Mouse (Mus musculus): ENCODE results near the gene Smarca4.
"Not testable (repeated sequence)": the region's sequence is repeated elsewhere in the genome, so short reads cannot be mapped to it uniquely, and the experiment has no call there.

Gene Smarca4

DNA sequence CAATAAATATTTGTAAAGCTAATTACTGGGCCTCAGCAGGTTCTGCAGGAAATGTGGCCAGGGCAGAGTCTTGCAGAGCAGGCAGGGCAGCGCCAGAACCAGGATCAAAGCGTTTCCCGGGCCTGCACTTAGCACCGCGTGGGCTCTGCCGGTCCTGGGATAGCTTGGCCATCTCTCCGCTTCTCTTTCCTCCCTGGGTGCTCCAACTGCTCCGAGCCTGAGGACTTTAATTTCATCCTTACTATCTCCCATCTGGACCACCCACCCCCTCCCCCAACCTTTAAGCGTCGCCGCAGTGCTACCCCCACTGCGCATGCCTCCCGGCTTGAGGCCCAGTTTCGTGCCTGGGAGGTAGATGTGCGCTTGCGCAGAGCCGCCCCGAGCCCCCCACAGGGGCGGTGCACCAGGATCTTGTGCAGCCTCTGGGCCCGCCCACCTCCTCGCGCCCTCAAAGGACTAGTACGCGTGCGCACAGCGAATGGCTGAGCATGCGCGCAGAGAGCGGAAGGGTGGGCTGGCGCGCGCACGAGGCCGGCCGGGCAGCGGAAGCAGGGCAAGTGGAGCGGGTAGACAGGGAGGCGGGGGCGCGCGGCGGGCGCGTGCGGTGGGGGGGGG lies at the start of gene Smarca4:
Gene Smarca4 (plus strand): TSS at position 553 of the 615 bp plus-strand sequence.
- peak; percentile 99 for DNase-seq

DNA sequence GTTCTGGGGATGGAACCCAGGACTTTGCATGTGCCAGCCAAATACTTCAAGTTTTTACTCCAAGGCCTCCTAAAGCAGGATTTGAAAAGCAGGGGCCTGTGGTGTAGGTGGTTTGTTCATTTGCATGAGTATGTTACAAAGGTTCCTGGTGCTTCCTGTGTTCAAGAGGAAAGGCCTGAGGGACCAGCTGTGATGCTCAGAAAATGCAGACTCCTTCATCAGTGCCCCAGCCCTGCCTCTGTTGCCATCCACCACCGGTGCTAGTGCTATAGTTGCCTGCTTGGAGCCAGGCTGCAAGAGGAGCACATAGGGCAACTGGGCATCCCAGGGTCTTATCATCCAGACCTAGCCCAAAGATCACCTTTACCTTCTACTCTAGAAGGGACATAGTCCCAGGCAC lies 49.4 kb upstream of the Smarca4 start:
- no peak for DNase-seq

DNA sequence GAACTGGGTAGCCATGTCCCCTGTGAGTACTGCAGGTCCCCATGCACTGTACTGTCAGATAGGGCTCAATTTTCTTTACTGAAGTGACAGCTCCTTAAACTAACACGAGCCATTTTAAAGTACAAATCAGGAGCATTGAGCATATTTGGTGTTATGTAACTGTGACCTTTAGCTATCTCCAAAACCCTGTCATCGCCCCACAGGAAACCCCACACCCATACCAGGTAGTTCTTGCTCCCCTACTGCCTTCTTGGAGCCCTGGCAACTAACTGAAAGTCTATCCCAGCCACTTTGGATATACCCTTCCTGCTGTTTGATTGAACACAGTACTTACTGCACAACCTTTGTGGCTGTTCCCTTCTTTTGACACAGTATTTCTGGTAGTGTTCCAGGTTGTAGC lies 48.9 kb upstream of the Smarca4 start:
- DNase-seq = no peak

DNA sequence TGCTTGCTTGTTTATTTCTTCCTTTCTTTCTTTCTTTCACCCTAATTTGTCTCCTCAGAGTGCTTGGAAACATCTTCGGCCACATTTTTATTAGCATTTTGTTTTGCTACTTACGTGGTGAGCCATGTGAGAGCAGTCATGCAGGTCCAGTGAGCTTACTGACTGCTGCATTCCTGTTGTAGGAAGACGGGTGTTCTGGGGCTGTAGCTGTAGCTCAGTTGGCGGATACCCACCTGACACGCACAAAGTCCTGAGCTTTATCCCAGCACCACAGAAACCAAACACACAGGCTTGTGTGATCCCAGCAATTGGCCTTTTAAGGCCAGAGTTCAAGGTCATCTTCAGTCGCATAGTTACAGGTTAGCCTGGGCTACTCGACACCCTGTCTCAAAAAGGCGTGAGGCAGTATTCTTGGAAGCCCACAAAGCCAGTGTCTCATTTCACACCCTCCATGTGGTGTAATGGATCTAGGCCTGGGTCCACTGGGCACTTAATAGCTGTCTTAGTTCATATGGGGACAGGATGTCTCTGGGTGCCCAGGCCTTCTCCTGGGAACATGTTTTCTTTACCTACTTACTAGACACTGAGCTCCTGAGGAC lies 47.2 kb upstream of the Smarca4 start:
- DNase-seq = no peak

DNA sequence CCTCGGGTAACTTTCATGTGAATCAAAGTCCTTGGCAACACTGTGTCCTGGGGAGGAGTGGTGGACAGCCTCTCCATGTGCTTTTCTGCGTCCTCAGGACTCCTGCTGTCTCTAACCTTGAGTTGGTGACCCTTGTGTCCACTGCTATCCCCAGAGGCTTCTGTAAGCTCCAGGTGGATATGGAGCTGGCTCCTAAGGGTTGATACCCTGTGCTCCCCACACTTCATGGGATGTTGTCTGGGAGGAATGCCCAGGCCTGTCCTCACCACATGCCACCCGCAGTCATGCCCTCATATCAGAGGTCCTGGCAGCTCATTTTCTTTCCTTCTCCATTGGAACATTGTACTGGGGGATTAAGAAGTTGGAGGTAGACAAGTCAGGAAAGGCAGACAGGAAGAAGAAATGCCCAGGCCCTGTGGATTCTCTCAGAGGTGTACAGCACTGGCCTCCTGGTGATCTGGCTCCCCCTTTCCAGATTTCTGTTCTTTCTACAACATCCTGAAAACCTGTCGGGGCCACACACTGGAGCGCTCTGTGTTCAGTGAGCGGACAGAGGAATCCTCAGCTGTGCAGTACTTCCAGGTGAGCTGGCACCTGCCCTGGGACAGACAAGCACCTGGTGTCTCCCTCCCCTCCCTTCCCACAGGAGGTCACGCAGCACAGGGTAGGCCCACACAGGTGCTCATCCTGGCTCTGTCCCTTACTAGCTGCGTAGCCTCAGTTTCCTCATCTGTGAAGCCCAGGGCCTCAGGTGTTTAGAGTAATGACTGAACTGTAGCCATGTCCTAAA lies 41.8 kb upstream of the Smarca4 start:
- no peak for DNase-seq

DNA sequence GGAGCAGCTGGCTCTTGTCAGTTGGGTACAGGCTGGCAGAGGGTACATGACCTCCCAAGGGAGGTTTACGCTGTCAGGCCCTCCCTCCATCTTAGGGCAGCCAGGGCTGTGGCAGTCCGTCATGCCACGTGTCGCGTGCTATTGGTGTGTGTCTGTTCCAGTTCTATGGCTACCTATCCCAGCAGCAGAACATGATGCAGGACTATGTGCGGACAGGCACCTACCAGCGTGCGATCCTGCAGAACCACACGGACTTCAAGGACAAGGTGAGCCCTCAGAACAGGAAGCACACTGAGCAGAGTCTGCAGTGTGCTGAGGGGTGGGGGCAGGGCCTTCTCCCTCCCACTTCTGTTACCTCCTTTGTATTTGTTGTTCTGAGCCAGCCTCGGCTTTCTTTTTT lies 40.7 kb upstream of the Smarca4 start:
- DNase-seq = no peak

DNA sequence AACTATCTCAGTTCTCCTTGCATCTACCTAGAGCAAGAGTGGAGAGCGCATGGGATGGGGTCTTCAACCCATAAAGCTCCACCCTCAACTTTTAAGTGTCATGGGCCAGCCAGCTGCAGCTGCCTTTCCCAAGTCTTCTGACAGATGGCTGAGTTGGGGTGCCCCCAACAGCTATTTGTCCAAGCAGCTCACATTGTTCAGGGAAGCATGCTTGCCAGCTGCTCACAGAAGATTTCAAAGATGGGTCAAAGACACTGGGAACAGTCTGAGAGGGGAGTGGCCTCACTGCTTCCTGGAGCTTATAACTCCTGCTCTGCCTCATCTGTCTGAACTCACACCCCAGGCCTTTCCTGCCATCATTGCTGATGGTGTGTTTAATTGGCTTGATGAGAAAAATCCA lies 39.7 kb upstream of the Smarca4 start:
- DNase-seq = no peak

DNA sequence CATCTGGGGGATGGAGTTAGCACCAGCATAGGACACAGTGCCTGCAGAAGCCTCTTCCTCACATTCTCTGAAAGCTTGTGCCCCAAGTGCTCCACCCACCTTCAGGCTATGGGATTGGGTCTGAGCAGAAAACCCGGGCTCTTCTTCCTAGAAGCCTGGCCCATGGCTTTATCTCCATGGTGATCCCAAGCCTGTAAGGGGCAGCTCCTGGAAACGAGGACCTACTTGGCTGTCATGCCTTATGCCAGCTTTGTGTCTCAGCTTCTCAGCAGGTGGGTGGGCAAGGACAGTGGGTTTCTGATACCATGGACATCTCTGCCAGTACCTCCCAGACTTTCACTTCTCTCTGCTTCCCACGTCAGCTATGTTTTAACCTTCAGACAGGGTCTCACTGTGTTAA lies 37.7 kb upstream of the Smarca4 start:
- DNase-seq = no peak

DNA sequence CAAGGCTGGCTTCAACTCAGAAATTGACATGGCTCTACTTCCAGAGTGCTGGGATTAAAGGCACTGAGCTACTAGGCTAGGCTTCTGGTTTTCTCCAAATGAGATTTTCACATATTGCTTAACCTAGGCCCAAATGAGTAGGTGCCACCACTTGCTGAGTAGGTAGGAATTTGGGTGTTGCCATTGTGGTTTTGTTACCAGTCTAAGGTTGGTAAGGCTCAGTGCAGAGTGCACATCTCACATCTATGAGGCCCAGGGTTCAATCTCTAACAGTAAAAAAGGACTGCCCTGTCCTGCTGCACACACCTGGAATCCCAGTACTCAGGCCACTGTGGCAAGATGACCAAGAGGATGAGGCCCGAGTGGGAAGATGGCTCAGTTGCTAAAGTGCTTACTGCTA lies 30.6 kb upstream of the Smarca4 start:
- no peak for DNase-seq

DNA sequence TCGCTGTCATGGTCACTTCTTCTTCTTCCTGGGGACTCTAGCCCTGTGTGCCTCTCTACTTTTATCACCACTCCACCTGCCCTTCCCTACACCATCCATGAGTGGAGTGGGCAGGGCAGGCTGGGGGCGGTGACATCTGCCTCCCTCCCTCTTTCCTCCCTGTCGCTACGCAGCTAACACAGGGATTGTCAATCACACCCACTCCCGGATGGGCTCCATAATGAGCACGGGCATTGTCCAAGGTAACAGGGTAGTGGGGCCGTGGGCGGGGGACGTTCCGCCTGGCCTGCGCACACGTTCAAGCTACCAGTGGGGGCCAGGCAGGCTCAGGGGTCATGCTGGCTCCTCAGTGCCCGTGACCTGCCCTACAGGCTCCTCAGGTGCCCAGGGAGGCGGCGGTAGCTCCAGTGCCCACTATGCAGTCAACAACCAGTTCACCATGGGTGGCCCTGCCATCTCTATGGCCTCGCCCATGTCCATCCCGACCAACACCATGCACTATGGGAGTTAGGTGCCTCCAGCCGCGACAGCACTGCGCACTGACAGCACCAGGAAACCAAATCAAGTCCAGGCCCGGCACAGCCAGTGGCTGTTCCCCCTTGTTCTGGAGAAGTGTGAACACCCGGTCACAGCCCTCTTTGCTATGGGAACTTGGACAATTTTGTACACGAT lies 28.2 kb upstream of the Smarca4 start:
- DNase-seq = no peak

DNA sequence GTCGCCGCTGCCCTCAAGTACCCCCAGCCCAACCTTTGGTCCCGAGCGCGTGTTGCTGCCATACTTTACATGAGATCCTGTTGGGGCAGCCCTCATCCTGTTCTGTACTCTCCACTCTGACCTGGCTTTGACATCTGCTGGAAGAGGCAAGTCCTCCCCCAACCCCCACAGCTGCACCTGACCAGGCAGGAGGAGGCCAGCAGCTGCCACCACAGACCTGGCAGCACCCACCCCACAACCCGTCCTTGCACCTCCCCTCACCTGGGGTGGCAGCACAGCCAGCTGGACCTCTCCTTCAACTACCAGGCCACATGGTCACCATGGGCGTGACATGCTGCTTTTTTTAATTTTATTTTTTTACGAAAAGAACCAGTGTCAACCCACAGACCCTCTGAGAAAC lies 27.6 kb upstream of the Smarca4 start:
- DNase-seq = no peak

DNA sequence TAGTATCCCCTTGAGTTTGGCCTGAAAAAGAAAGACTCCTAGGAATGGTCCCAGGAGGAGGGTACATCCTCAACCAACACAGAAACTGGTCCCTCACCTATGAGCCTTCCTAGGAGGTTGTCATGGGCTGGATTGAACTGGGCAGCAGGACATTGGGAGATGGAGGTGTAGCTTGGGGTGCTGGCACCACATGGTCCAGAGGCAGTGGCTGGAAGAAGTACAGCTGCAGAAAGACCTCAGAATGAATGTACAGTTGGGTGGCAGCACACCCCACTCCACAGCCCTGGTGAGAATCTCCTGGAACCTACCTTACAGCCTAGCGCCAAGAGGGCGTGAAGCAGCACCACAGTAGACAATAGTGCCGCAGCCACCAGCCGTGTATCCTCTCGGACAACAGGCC lies 26.4 kb upstream of the Smarca4 start:
- DNase-seq = no peak

DNA sequence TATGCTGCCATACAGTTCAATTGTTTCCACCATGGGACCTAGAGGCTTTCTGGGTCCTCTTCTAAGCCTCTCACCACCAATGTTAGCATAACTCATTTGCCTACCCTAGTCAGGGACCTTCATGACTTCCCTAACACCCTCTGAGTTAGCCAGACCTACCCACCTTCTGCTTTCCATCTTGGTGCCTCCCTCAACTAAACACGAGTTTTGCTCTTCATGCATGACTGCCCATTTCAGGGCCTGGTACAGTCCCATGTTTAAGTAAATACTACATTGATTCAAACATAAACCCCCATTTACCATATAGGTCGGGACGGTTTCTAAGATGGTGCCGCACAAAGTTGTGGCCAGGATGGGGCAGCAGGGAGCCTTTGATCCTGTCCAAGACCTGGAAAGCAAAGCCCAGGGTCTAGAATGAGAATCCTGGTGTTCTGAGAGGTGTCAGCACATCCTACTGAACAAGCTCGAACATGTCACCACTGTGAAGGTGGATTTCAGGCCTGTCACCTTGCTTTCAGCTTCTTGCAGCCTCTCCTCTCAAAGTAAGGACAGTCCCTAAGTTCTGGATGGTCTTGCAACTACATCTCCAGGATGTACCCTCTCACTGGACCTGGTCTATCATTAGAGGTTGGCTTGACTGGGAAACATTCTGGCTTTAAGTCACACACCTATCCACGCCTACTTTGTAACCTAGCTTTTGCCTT lies 24.7 kb upstream of the Smarca4 start:
- DNase-seq = no peak

DNA sequence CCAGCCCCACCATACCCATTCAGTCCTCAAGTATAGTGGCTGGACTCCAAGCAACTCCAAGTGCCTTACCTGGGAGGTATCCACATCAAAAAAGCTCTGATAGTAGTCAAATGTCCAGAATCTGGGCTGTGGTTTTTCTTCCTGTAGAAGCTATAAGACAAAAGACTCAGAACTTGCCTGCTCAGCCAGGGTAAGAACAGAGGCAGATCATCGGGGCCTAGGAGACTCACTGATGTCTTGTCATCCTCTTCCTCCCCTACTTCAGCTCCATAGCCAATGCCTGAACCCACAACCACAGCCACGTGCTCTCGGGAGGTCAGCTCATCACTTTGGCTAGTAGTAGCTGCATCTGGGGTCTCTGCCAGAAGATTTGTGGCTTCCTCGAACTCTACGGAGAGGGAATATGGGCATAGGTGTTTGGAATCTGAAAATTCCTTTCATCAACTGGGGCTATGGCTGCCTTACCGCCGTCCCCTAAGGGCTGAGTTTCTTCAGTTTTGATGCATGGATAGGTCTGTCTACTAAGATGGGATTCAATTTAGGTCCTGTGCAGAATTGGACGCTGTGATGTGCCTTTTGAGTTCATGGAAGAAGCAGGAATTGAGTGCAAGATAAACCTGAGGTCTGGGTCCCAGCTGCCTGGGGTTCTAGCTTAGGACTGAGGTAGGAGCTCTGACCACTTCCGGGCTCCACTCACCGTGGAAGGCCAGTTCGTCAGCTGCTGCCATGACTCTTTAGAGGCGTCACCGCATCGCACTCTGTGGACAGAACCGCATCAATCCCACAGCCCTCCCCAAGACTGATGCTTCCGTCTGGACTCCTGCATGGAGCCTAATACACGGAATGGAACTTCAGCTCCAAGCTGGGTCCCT lies 23.9 kb upstream of the Smarca4 start:
- DNase-seq = no peak

DNA sequence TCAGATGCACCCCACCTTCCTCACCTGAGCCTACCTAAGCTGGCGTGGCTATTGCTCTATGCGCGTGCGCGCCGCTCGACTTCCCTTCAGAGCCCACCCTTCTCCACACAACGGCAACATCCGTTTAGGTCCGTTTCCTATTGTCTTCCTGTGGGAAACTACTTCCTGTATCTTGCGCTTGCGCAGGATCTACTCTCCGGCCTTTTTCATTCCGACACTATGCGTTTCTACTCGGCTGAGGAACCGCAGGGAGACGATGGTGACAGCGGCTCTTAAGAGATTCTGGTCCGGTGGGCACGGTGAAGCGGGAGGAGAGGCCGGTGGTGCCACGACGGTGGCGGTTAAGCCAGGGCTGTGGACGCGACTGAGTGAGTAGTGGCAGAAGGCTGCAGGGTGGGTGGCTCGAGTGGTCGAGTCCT lies 23.3 kb upstream of the Smarca4 start, which contains the start of the genes Timm29 and Yipf2:
Gene Timm29 (plus strand): TSS at position 20 of the 419 bp plus-strand sequence.
Gene Yipf2 (minus strand): TSS at position 126 of the 419 bp plus-strand sequence.
- peak; percentile 91 to 94 for DNase-seq

DNA sequence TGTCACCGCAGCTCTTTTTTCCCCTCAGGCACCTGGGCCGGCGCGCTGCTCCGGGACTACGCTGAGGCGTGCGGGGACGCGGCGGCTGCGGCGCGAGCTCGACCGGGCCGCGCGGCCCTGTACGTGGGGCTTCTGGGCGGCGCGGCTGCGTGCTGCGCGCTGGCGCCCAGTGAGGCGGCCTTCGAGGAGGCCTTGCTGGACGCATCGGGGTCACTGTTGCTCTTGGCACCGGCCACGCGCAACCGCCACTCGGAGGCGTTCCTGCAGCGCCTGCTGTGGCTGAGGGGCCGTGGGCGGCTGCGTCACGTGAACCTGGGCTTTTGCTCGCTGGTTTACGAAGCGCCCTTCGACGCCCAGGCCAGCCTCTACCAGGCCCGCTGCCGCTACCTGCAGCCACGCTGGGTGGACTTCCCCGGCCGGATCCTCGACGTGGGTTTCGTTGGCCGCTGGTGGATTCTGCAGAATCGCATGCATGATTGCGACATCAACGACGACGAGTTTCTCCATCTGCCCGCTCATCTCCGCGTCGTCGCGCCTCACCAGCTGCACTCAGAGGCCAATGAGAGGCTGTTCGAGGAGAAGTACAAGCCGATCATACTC lies 22.7 kb upstream of the Smarca4 start:
- peak; percentile 48 for DNase-seq

DNA sequence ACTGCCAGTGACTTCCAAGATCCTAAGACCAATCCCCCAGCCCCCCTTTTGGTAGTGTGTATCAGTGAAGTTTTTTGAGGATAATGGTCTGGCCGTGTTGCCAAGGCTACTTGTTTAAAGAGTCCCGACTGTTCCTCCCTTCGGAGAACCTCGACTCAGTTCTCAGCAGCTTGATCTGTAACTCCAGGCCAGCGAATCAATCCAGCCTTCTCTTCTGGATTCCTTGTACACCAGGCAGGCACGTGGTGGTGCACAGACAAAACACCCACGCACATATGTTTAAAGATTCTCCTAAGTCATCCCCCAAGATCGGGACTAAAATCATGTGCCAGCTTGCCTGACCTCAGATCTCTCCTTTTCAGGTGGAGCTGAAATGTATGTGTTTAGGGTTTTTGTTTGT lies 21.6 kb upstream of the Smarca4 start:
- not testable (repeated sequence) for DNase-seq

DNA sequence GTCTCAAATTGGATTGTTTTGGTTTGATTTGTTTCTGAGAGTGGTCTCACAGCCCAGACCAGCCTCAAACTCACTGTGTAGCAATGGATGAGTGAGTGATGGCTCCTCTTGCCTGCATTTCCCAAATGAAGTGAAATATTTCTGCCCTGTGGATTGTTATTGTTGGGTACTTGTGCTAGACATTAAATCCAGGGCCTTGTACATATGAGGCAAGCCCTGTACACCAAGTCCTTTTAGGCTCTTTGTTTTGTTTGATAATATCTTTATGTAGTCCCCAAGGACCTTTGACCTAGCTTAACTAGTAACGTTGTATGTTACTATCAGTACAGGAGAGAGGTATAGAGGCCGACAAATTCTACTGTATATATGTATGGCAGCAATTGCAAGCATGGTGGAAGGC lies 21.1 kb upstream of the Smarca4 start:
- DNase-seq = no peak

DNA sequence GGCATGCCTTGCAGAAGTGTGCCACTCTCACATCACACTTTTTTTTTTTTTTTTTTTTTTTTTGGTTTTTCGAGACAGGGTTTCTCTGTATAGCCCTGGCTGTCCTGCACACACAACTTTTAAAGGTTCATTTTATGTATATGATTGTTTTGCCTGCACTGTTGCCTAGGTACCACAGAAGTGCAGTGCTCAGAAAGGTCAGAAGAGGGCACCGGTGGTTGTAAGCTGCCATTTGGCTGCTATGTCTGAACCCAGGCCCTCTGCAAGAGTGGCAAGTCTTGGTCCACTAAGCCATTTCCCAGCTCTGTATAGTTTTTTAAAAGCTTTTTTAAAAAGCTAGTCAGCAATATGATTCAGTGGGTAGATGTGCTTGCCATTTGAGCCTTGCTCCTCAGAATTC lies 17.8 kb upstream of the Smarca4 start:
- DNase-seq = peak in 1 of 2 experiments; percentile 21

DNA sequence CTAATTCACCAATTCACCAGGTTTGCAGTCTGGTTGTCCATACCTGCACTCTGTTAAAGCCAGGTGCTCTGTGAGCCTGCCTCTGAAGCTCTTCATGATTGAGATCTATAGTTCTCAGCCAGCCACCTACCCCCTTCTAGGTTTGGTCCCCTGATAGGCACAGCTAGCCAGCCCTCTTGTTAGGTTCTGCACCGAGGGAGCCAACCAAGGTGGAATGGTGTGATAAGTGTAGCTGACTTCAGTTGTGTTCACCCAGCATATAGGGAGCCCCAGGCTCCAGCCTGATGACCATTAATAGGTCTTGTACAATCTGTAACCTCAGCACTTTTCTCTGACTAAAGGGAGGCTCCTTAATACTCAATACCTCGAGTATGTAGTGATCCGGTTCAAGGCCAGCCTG lies 15.8 kb upstream of the Smarca4 start:
- no peak for DNase-seq

DNA sequence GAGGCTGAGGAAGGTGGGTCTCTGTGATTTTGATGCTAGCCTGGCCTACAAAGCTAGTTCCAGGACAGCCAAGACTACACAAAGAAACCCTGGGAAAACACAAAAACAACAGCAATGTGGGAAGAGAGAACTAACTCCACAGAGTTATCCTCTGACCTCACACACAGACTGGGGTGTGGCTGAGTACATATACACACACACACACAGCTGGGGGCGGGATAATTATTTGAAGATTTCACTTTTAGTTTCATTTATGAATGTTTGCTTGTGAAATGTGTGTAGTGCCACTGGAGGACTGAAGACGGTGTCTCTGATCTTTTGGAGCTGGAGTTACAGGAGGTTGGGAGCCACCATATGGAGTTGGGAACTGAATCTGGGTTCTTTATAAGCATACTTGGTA lies 14.9 kb upstream of the Smarca4 start:
- DNase-seq = no peak

All from lung, adult 18-20 months (tissue).